Mouse (Mus musculus) small intestine, adult 2 months (tissue): ENCODE results near the gene Bcl2l14. TPM values are rescaled to one million over a fixed set of nuclear protein-coding genes. Genes with fewer than 3 reads are reported as not detected.

ENCODE experiments used
- H3K27ac ChIP-seq: fragments of 200-500 bp; 2 replicates; pipeline ENCODE4 v1.5.1; 2012; ENCODE audit warnings: low read depth, low read length, control low read depth, inconsistent platforms; ENCODE audit not compliant: insufficient read depth
- H3K27me3 ChIP-seq: fragments of 200-500 bp; 2 replicates; pipeline ENCODE4 v1.6.1; 2012; ENCODE audit warnings: mild to moderate bottlenecking, moderate library complexity, low read length, inconsistent platforms; ENCODE audit not compliant: control insufficient read depth, insufficient read depth
- H3K36me3 ChIP-seq: fragments of 200-500 bp; 2 replicates; pipeline ENCODE4 v1.6.1; 2012; ENCODE audit warnings: mild to moderate bottlenecking, low read length, control low read depth, inconsistent platforms; ENCODE audit not compliant: control insufficient read depth, insufficient read depth
- H3K4me1 ChIP-seq: fragments of 200-500 bp; 2 replicates; pipeline ENCODE4 v1.6.1; 2012; ENCODE audit warnings: low read length, inconsistent platforms, mixed read lengths; ENCODE audit not compliant: control insufficient read depth, insufficient read depth, insufficient read length
- H3K4me3 ChIP-seq: fragments of 200-500 bp; 2 replicates; pipeline ENCODE4 v1.5.1; 2012; ENCODE audit warnings: low read depth, mild to moderate bottlenecking, control low read depth, inconsistent platforms, low read length, moderate library complexity
- CTCF ChIP-seq: fragments of 200-500 bp; IDR thresholded peaks from 2 replicates; pipeline ENCODE4 v1.5.1; 2012; ENCODE audit warnings: low read depth, mild to moderate bottlenecking, control low read depth, inconsistent platforms, low read length, moderate library complexity, mixed read lengths; ENCODE audit not compliant: insufficient replicate concordance, insufficient read length; ENCODE audit errors: extremely low read depth
- POLR2A ChIP-seq: fragments of 200-500 bp; IDR thresholded peaks from 2 replicates; pipeline ENCODE4 v1.6.1; 2012; ENCODE audit warnings: low read depth, mild to moderate bottlenecking, control low read depth, inconsistent platforms, low read length, moderate library complexity
- WGBS: fragments of 180-500 bp; shearing (Covaris S2); methylation state at CpG from one replicate; pipeline ENCODE4 v1.1.7; 2018; 5-methylcytosine and 5-hydroxymethylcytosine counted together
- polyA plus RNA-seq: library from polyadenylated mRNA; depleted of rRNA; stranded (reverse); fragments of >200 nt; gene quantifications from 2 replicates; pipeline ENCODE4 v1.2.3, GENCODE M21; 2012

Bcl2l14 gene
- polyA plus RNA-seq, 1 experiment = 7.9 TPM

DNA sequence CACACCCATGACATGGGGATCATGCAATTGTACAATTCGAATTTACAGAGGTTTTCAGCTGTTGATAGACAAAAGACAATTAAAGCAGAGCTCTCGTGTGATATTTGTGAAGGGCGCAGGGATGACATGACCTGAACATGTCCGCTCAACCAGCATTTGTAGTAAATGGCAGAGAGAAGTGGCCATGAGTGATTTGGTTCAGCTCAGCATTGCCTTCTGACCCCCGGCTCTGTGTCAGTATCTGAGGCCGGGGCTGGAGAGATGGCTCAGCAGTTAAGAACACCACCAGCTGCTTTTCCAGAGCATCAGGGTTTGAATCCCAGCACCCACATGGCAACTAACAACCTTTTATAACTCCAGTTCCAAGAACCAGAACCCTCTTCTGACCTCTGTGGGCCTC is 10.2 kb upstream of the Bcl2l14 start:
- Histone ChIP-seq H3K4me3 (no peak overlapping the region), H3K36me3 (no peaks in the 10 kb centered on the region), H3K27ac (no peak overlapping the region), H3K27me3 (no peaks in the 10 kb centered on the region), H3K4me1 (no peaks in the 10 kb centered on the region)
- 93% methylated on average over 6 of the region's 6 CpGs for WGBS
- TF ChIP-seq CTCF = no peak
- TF ChIP-seq POLR2A = no peak

DNA sequence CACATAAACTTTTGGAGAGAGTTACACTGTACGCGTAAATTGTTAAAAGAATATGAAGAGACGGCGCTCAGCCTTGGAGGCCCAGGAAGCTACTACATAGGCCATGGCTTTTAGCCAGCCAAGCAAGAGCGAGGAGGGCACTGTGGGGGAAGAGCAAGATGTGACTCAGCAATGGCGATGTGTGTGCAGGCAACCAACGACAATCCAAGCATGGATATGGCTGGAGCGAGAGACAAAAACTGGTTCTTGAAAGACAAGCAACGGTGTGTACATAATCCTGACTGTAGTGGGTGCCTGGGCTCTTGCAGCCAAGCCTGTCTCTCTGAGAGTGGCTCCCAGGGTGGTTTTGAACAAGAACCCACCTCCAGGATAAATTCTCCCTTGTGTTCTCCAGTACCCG is 8.7 kb upstream of the Bcl2l14 start:
- no peaks in the 10 kb centered on the region for H3K4me1 ChIP-seq
- WGBS = 91% methylated on average over 10 of the region's 10 CpGs
- no peak overlapping the region for H3K27ac ChIP-seq
- no peaks in the 10 kb centered on the region for H3K27me3 ChIP-seq
- no peak for TF ChIP-seq CTCF
- no peak for TF ChIP-seq POLR2A
- H3K36me3 ChIP-seq = no peaks in the 10 kb centered on the region
- no peak overlapping the region for H3K4me3 ChIP-seq

DNA sequence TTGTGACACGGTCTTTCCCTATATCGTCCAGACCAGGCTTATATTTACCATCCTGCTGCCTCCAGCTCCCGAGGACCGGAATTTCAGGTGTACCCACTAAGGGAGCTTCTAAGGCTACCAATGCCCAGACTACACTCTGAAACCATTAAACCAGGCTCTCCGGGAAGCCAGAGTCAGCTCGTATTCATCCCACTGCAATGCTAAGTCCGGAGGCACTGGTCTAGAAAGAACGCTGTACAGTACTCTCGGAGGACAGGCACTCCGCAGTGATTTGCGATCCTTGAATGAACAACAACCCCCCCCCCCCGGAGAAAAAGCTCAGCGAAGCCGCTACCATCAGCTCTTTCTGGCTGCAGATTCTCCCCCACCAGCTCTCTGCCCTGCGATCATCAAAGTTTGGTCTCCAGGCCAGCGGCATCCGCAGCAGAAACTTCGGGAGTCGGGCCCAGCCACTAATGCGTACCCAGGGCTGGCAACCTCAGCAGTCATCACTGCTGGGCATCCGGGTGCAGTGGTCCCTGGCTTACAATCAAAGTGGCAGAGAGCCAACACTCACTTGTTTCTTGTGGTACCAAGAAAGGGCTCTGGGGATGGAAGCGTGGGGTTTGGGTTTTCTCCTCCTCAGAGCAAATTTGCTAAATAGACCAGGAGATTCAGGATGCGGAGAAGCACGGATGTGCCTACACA is 7.6 kb upstream of the Bcl2l14 start:
- H3K36me3 ChIP-seq = no peaks in the 10 kb centered on the region
- no peak overlapping the region for H3K27ac ChIP-seq
- H3K4me3 ChIP-seq = no peak overlapping the region
- WGBS = 84% methylated on average over 24 of the region's 24 CpGs
- no peaks in the 10 kb centered on the region for H3K27me3 ChIP-seq
- no peaks in the 10 kb centered on the region for H3K4me1 ChIP-seq
- no peak for TF ChIP-seq POLR2A

DNA sequence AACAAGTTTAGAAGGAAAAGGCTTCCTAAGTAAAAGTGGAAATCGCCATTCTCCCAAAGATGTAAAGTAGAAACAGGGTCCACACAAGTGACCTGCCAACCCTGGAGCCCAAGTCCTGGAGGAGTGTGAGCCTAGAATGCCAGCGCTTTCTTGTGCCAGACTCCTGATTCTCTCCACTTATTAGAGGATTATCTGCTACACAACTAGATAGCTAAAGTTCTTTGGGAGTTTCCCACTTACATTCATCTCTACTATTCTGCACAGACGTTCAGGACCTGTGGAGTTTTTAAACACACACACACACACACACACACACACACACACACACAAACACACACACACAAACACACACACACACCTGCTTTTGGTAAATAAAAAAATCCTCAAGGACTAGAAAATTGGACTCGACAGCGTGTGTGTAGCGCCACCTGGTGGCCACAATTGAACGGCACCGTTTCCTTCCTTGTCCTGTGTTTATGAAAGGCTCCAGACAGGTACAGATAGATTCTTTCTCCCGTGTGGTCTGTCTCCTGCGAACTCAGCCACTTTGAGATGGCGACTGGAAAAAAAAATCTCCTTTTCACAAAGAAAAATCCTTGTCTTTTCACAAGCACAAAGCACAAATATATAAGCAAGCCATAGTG is 6.7 kb upstream of the Bcl2l14 start:
- no peaks in the 10 kb centered on the region for H3K36me3 ChIP-seq
- no peak overlapping the region for H3K27ac ChIP-seq
- no peaks in the 10 kb centered on the region for H3K27me3 ChIP-seq
- TF ChIP-seq CTCF (peak; percentile 81; the same call in 1 of the 2 replicates), POLR2A (no peak)
- WGBS = 16% methylated on average over 11 of the region's 11 CpGs
- H3K4me1 ChIP-seq = no peaks in the 10 kb centered on the region
- no peak overlapping the region for H3K4me3 ChIP-seq

DNA sequence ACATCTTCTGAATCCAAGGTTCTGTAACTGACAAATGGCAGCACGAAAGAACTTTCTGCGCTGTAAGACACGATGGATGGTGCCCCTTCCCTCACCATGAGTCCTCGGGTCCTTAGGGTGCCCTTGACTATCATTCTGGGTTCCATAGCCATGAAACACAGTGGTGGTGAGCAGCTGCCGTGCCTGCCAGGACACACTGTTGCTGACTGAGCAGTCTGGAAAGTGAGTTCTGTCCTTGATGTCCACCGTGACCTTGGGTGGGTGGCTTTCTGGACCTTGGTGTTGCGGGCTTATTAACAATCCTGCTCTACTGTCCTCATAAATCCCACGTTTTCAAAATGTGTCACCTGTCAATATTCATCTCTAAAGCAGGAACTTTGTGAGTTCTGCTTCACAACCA is 6.2 kb upstream of the Bcl2l14 start:
- 67% methylated on average over 8 of the region's 8 CpGs for WGBS
- no peak overlapping the region for H3K4me3 ChIP-seq
- H3K36me3 ChIP-seq = no peaks in the 10 kb centered on the region
- no peaks in the 10 kb centered on the region for H3K4me1 ChIP-seq
- H3K27ac ChIP-seq = no peak overlapping the region
- no peak for TF ChIP-seq CTCF
- no peak for TF ChIP-seq POLR2A
- H3K27me3 ChIP-seq = no peaks in the 10 kb centered on the region

DNA sequence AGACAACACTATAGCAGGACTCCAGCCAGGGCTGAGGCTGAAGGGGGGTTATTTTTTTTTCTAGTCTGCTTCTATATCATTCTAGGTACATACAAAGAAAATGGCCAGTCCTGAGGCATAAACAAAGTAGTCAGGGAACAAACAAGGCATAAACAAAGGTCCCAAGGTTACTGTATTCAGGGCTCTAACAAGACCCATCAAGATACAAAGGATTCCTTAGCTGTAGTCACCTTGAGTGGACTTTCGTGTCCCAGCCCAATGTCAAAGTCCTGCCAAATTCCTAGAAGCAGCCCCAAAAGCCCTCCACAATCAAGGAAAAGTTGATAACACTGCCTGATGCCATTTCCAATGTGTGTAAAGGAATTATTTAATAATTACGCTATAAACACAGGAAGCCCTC is 5.3 kb upstream of the Bcl2l14 start:
- 78% methylated on average over 2 of the region's 2 CpGs for WGBS
- H3K36me3 ChIP-seq = no peaks in the 10 kb centered on the region
- no peaks in the 10 kb centered on the region for H3K27me3 ChIP-seq
- H3K4me1 ChIP-seq = no peaks in the 10 kb centered on the region
- no peak overlapping the region for H3K27ac ChIP-seq
- TF ChIP-seq CTCF (no peak), POLR2A (no peak)
- H3K4me3 ChIP-seq = no peak overlapping the region

DNA sequence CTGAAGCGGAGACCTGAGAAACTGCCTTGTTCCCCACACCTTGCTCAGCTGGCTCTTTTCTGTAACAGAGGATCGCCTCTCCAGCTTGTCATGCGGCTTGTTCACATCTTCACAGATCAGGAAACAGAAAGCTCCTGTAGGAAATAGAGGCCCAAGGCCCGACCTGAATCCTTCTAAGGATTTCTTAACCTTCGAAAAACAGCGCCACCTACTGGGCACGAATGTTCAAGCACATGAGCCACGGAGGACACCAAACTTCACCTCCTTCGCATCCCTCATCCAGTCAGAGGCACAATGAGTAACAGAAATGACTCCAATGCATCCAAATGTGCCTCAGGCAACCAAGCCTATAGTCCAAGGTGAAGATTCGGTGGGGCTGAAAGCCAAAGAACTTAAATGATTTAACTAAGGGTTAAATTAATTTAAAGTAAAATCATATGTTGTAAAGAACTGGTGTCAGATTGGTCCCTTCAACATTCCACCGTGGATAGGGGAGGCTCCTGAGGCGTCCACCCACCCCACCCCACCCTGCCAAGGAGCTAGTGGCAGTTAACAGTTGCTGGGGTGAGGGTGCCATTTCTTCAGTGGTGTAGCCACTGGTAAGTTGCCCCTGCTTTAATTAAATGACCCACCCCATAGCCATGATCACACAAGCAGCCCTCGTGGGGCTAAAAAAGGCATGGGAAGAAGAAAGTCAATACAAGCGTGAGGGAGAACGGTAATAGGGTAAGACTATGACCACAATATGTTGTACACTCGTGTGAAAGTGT is 7.0 kb downstream of the Bcl2l14 start:
- Histone ChIP-seq H3K4me1 (no peaks in the 10 kb centered on the region), H3K36me3 (no peaks in the 10 kb centered on the region), H3K27me3 (no peaks in the 10 kb centered on the region), H3K27ac (no peak overlapping the region), H3K4me3 (no peak overlapping the region)
- TF ChIP-seq CTCF = peak; percentile 73; the same call in 1 of the 2 replicates
- no peak for TF ChIP-seq POLR2A
- WGBS = 21% methylated on average over 16 of the region's 16 CpGs
